Comparison of ENCODE assay signal across 9 mouse cellular contexts in the genomic region with DNA sequence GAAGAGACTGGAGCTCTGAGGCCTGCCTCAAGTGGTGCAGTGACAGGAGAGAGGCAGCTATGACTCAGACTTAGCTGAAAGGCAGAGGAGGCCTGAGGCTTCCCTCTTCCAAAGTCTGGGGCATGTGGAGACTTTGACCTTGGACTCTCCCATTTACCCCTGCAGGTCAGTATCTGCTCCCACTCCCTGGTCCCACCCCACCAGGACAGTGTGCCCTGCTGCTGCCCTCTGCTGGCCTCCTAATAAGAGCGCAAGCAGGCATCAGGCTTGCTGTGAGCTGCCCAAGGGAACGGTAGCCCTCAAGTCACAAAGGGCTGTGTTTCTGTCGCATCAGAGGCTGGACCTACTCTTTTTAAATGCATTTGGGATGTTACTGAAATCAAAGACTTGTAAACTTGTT. TPM values are rescaled to one million over a fixed set of nuclear protein-coding genes. Genes with fewer than 3 reads are reported as not detected.
DNase-seq lines count a peak whose midpoint lies in the region; ATAC-seq and TF ChIP-seq lines count a peak whose summit lies in the region.
"Had no signal": no experiment of that assay in that cellular context is flagged by ENCODE, and none has a peak within 500 bp of the region (broad histone marks: within the 10 kb centered on the region; RNA-seq: fewer than 3 reads in every experiment).

No protein-coding gene starts in this region.

- peak; percentile 47 to 75 for DNase-seq in heart, postnatal 10 days
- DNase-seq in heart, adult 9 months (ENCODE audit: low spot score in 2 of 2), result no peak
- no peak for DNase-seq in testis, postnatal 14 days (ENCODE audit: low spot score)
- peak; percentile 59 for DNase-seq in embryo, embryonic 11 days
- peak; percentile 46 for DNase-seq in lung, postnatal 0 days (ENCODE audit: low spot score)
- no peak for DNase-seq in layer of hippocampus, adult 9-11 months

- peak; percentile 76 for TF ChIP-seq CTCF in testis, adult 2 months (IDR thresholded peaks at IDR 0.05; ENCODE audit: control insufficient read depth, insufficient read depth, insufficient replicate concordance, low read depth, low read length)
- peak; percentile 81 for TF ChIP-seq CTCF in lung, postnatal 0 days (IDR thresholded peaks at IDR 0.05)

- no peaks in the 10 kb centered on the region for H3K9me3 ChIP-seq in lung, postnatal 0 days (ENCODE audit: low read length)

- H3K9ac ChIP-seq in lung, postnatal 0 days (replicated peaks; ENCODE audit: low read depth), result no peak overlapping the region

- TF ChIP-seq POLR2A in testis, adult 2 months (IDR thresholded peaks at IDR 0.05; ENCODE audit: control insufficient read depth, low read depth, low read length), result no peak

- no peak for ATAC-seq in lung, postnatal 0 days
- no peak for ATAC-seq in monocyte, adult 5-6 weeks (replicated peaks; ENCODE audit: insufficient number of reproducible peaks, low FRiP score, low TSS enrichment, poor library complexity, severe bottlenecking)

- no peak for TF ChIP-seq EP300 in lung, postnatal 0 days (IDR thresholded peaks at IDR 0.05)

- intact Hi-C loops in heart, postnatal 10 days (cut with DNase I), result loop anchor here (10.0 kb wide), 1 partner anchor 192 kb away; the partner anchor contains the start of gene Uqcrc2

- no peaks in the 10 kb centered on the region for H3K27me3 ChIP-seq in testis, adult 2 months (ENCODE audit: control insufficient read depth, insufficient read depth, low read length)
- H3K27me3 ChIP-seq in lung, postnatal 0 days (replicated peaks; ENCODE audit: insufficient read depth, low read length), result no peaks in the 10 kb centered on the region

- H3K36me3 ChIP-seq in testis, adult 2 months (ENCODE audit: control insufficient read depth, insufficient read depth, low read length), result no peaks in the 10 kb centered on the region
- no peaks in the 10 kb centered on the region for H3K36me3 ChIP-seq in lung, postnatal 0 days (ENCODE audit: insufficient read depth, low read length)

- H3K27ac ChIP-seq in testis, adult 2 months (ENCODE audit: control insufficient read depth, insufficient read depth, low read depth, low read length), result no peak overlapping the region
- no peak overlapping the region for H3K27ac ChIP-seq in lung, postnatal 0 days (ENCODE audit: low read length)

- no peak overlapping the region for H3K4me3 ChIP-seq in testis, adult 2 months (ENCODE audit: control insufficient read depth, low read depth, low read length)
- no peak overlapping the region for H3K4me3 ChIP-seq in lung, postnatal 0 days (ENCODE audit: low read depth, low read length)

- peaks cover 5% of the 10 kb centered on the region; the same call in 1 of the 2 replicates for H3K4me1 ChIP-seq in testis, adult 2 months (ENCODE audit: control insufficient read depth, insufficient read depth, low read length)
- H3K4me1 ChIP-seq in lung, postnatal 0 days (ENCODE audit: insufficient read depth, low read depth, low read length), result peaks cover 10% of the 10 kb centered on the region; the same call in 1 of the 2 replicates

- no peak overlapping the region for H3K4me2 ChIP-seq in lung, postnatal 0 days (replicated peaks; ENCODE audit: low read depth, low read length)

- 14% methylated on average over 3 of the region's 3 CpGs for WGBS in lung, postnatal 0 days

RNA-seq across cellular contexts. Expression of gene Gm5737, which starts 14.2 kb away (rescaled TPM):
- not detected for total RNA-seq in heart, postnatal 10 days (2021)
- polyA plus RNA-seq in testis, adult 2 months (2012; rRNA removed), result 0.16 and 0.31 TPM in 2 replicates
- not detected in 2 replicates for polyA plus RNA-seq in lung, postnatal 0 days (2015; fragmentation: Nextera tagmentation; extraction: Ambion mirVana)
- not detected in 3 replicates for total RNA-seq in monocyte, adult 5-6 weeks (2017)
- polyA plus RNA-seq: large intestine, adult 2 months had no signal

RNA-seq across cellular contexts. Expression of gene Eef2k, which starts 16.2 kb away (rescaled TPM):
- 10 to 100 TPM; 37.0 to 37.2 TPM for total RNA-seq in heart, postnatal 10 days (2021)
- polyA plus RNA-seq in testis, adult 2 months (2012; rRNA removed), result 10.5 and 13.6 TPM in 2 replicates
- polyA plus RNA-seq in lung, postnatal 0 days (2015; fragmentation: Nextera tagmentation; extraction: Ambion mirVana), result 16.0 and 16.8 TPM in 2 replicates
- total RNA-seq in monocyte, adult 5-6 weeks (2017), result 33.4 to 56.9 TPM (median 45.7 TPM) in 3 replicates

Comparison
In these comparisons a context has a peak if more than half of its experiments do, and no peak if none do; other contexts are left out.
1. DNase-seq: peak in heart, postnatal 10 days (2 of 2), embryo, embryonic 11 days (single experiment) and lung, postnatal 0 days (single experiment); none in heart, adult 9 months (0 of 2), testis, postnatal 14 days (single experiment) and layer of hippocampus, adult 9-11 months (single experiment).